Mouse (Mus musculus): ENCODE results near the gene I0C0044D17Rik. TPM values are rescaled to one million over a fixed set of nuclear protein-coding genes. Genes with fewer than 3 reads are reported as not detected.
A peak's percentile ranks its signal among the peaks of the same experiment; 100 is the strongest.

Gene I0C0044D17Rik
- polyA plus RNA-seq, 1 experiment from 2014 or later = not detected

GRCm38 (mm10) chr4:98831726-98832125 lies 8.1 kb upstream of the I0C0044D17Rik start:
- H3K36me3 ChIP-seq (ENCODE audit: insufficient read depth) = no peaks in the 10 kb centered on the region
- H3K27ac ChIP-seq (ENCODE audit: low read depth) = no peak overlapping the region
- H3K9ac ChIP-seq = no peak overlapping the region
- DNase-seq = no peak
- H3K9me3 ChIP-seq (ENCODE audit: low read depth, low read length) = no peaks in the 10 kb centered on the region
- 41% methylated on average over 1 of the region's 1 CpGs for WGBS
- no peak for TF ChIP-seq CTCF (IDR thresholded peaks at IDR 0.05; ENCODE audit: low read depth)
- H3K27me3 ChIP-seq (ENCODE audit: insufficient read depth, low read length) = no peaks in the 10 kb centered on the region
- no peak overlapping the region for H3K4me2 ChIP-seq
- no peak overlapping the region for H3K4me3 ChIP-seq (ENCODE audit: low read depth, low read length)
- peaks cover 6% of the 10 kb centered on the region; the same call in 1 of the 2 replicates for H3K4me1 ChIP-seq (ENCODE audit: insufficient read depth)
- ATAC-seq (ENCODE audit: insufficient read depth) = no peak

- Histone ChIP-seq H3K27me3 (ENCODE audit: insufficient read depth, low read length) (no peaks in the 10 kb centered on the region), H3K9ac (no peak overlapping the region), H3K36me3 (ENCODE audit: insufficient read depth) (no peaks in the 10 kb centered on the region), H3K4me1 (ENCODE audit: insufficient read depth) (no peaks in the 10 kb centered on the region), H3K4me3 (ENCODE audit: low read depth, low read length) (no peak overlapping the region), H3K4me2 (no peak overlapping the region), H3K9me3 (ENCODE audit: low read depth, low read length) (no peaks in the 10 kb centered on the region), H3K27ac (ENCODE audit: low read depth) (no peak overlapping the region)
- DNase-seq = no peak
- 18% methylated on average over 3 of the region's 3 CpGs for whole genome bisulfite sequencing
- TF ChIP-seq CTCF (IDR thresholded peaks at IDR 0.05; ENCODE audit: low read depth) = no peak
- no peak for ATAC-seq (ENCODE audit: insufficient read depth)
Measured at GRCm38 (mm10) chr4:98826701-98827100, 3.1 kb upstream of the I0C0044D17Rik start.

- no peaks in the 10 kb centered on the region for H3K36me3 ChIP-seq (ENCODE audit: insufficient read depth)
- H3K27me3 ChIP-seq (ENCODE audit: insufficient read depth, low read length) = 0 out of 2 replicates have a peak, but pooled peaks cover 3% of the 10 kb centered on the region
- no peaks in the 10 kb centered on the region for H3K9me3 ChIP-seq (ENCODE audit: low read depth, low read length)
- no peak overlapping the region for H3K9ac ChIP-seq
- ATAC-seq (ENCODE audit: insufficient read depth) = no peak
- DNase-seq = no peak
- peaks cover 8% of the 10 kb centered on the region; the same call in 1 of the 2 replicates for H3K4me1 ChIP-seq (ENCODE audit: insufficient read depth)
- WGBS = 71% methylated on average over 3 of the region's 3 CpGs
- no peak overlapping the region for H3K4me3 ChIP-seq (ENCODE audit: low read depth, low read length)
- H3K4me2 ChIP-seq = no peak overlapping the region
- no peak overlapping the region for H3K27ac ChIP-seq (ENCODE audit: low read depth)
- no peak for TF ChIP-seq CTCF (IDR thresholded peaks at IDR 0.05; ENCODE audit: low read depth)
Measured at GRCm38 (mm10) chr4:98823047-98823446, 593 bp downstream of the I0C0044D17Rik start.

GRCm38 (mm10) chr4:98822478-98822877 lies 1.2 kb downstream of the I0C0044D17Rik start:
- Histone ChIP-seq H3K4me1 (ENCODE audit: insufficient read depth) (peaks cover 10% of the 10 kb centered on the region; the same call in 1 of the 2 replicates), H3K36me3 (ENCODE audit: insufficient read depth) (no peaks in the 10 kb centered on the region), H3K9me3 (ENCODE audit: low read depth, low read length) (no peaks in the 10 kb centered on the region), H3K9ac (no peak overlapping the region), H3K27ac (ENCODE audit: low read depth) (no peak overlapping the region), H3K4me3 (ENCODE audit: low read depth, low read length) (no peak overlapping the region), H3K27me3 (ENCODE audit: insufficient read depth, low read length) (0 out of 2 replicates have a peak, but pooled peaks cover 3% of the 10 kb centered on the region), H3K4me2 (no peak overlapping the region)
- TF ChIP-seq CTCF (IDR thresholded peaks at IDR 0.05; ENCODE audit: low read depth) = no peak
- ATAC-seq (ENCODE audit: insufficient read depth) = no peak
- WGBS = 49% methylated on average over 3 of the region's 3 CpGs
- peak; percentile 51 for DNase-seq

GRCm38 (mm10) chr4:98819216-98819755 lies 4.4 kb downstream of the I0C0044D17Rik start:
- Histone ChIP-seq H3K9me3 (ENCODE audit: low read depth, low read length) (no peaks in the 10 kb centered on the region), H3K27ac (ENCODE audit: low read depth) (no peak overlapping the region), H3K9ac (no peak overlapping the region), H3K4me3 (ENCODE audit: low read depth, low read length) (no peak overlapping the region), H3K4me2 (no peak overlapping the region), H3K27me3 (ENCODE audit: insufficient read depth, low read length) (0 out of 2 replicates have a peak, but pooled peaks cover 6% of the 10 kb centered on the region), H3K4me1 (ENCODE audit: insufficient read depth) (peaks cover 14% of the 10 kb centered on the region; the same call in 1 of the 2 replicates), H3K36me3 (ENCODE audit: insufficient read depth) (0 out of 2 replicates have a peak, but pooled peaks cover 1% of the 10 kb centered on the region)
- ATAC-seq (ENCODE audit: insufficient read depth) = no peak
- 81% methylated on average over 10 of the region's 10 CpGs for whole genome bisulfite sequencing
- no peak for DNase-seq
- TF ChIP-seq CTCF (IDR thresholded peaks at IDR 0.05; ENCODE audit: low read depth) = no peak

- under 1% methylated on average over 72 of the region's 72 CpGs for WGBS
- peak; percentile 94 for DNase-seq
Measured at GRCm38 (mm10) chr4:98817184-98817911, 6.3 kb downstream of the I0C0044D17Rik start, which contains the start of gene Kank4. Gene Kank4, minus strand, starts transcription at chr4:98817537.

GRCm38 (mm10) chr4:98816807-98817183 lies 6.8 kb downstream of the I0C0044D17Rik start:
- Histone ChIP-seq H3K27me3 (ENCODE audit: insufficient read depth, low read length) (0 out of 2 replicates have a peak, but pooled peaks cover 6% of the 10 kb centered on the region), H3K9me3 (ENCODE audit: low read depth, low read length) (no peaks in the 10 kb centered on the region), H3K4me3 (ENCODE audit: low read depth, low read length) (peak overlapping the region; percentile 78), H3K36me3 (ENCODE audit: insufficient read depth) (0 out of 2 replicates have a peak, but pooled peaks cover 3% of the 10 kb centered on the region), H3K27ac (ENCODE audit: low read depth) (0 out of 2 replicates have a peak overlapping the region, but pooled peaks have one; percentile 79), H3K4me2 (peak overlapping the region; percentile 92), H3K4me1 (ENCODE audit: insufficient read depth) (peaks cover 16% of the 10 kb centered on the region; the same call in 1 of the 2 replicates), H3K9ac (peak overlapping the region; percentile 85)
- ATAC-seq (ENCODE audit: insufficient read depth) (peak; percentile 9), DNase-seq (no peak)
- TF ChIP-seq CTCF (IDR thresholded peaks at IDR 0.05; ENCODE audit: low read depth) = no peak
- WGBS = under 1% methylated on average over 14 of the region's 14 CpGs

More at GRCm38 (mm10) chr4:98817184-98817911, 6.3 kb downstream of the I0C0044D17Rik start, which contains the start of gene Kank4:
- no peak for TF ChIP-seq CTCF (IDR thresholded peaks at IDR 0.05; ENCODE audit: low read depth)
- Histone ChIP-seq H3K27ac (ENCODE audit: low read depth) (peak within 1 kb of the TSS; percentile 79), H3K27me3 (ENCODE audit: insufficient read depth, low read length) (0 out of 2 replicates have a peak, but pooled peaks cover 6% of the 10 kb centered on the region), H3K9me3 (ENCODE audit: low read depth, low read length) (no peaks in the 10 kb centered on the region), H3K9ac (peak within 1 kb of the TSS; percentile 85), H3K4me3 (ENCODE audit: low read depth, low read length) (peak within 1 kb of the TSS; percentile 78), H3K4me1 (ENCODE audit: insufficient read depth) (peaks cover 14% of the 10 kb centered on the region; the same call in 1 of the 2 replicates), H3K36me3 (ENCODE audit: insufficient read depth) (0 out of 2 replicates have a peak, but pooled peaks cover 3% of the 10 kb centered on the region), H3K4me2 (peak within 1 kb of the TSS; percentile 92)
- ATAC-seq (ENCODE audit: insufficient read depth) = peak; percentile 89
